Mouse (Mus musculus) neural tube, embryonic 15.5 days (tissue): ENCODE results near the gene Gprin3. TPM values are rescaled to one million over a fixed set of nuclear protein-coding genes. Genes with fewer than 3 reads are reported as not detected.
"Not testable (repeated sequence)": the region's sequence is repeated elsewhere in the genome, so short reads cannot be mapped to it uniquely, and the experiment has no call there.

Source experiments
- ATAC-seq: fragments of 200-750 bp; cut with Nextera tagmentation; 2 replicates; pipeline ENCODE4 v1.8.0; 2017; ENCODE audit warnings: mild to moderate bottlenecking, moderate TSS enrichment, moderate library complexity; ENCODE audit not compliant: low FRiP score
- H3K27ac ChIP-seq: fragments of 300-500 bp; sonication (generic); replicated peaks from 2 replicates; pipeline ENCODE4 v1.5.1; 2015; ENCODE audit warnings: mild to moderate bottlenecking, inconsistent platforms
- H3K27me3 ChIP-seq: fragments of 300-500 bp; sonication (generic); replicated peaks from 2 replicates; pipeline ENCODE4 v1.6.1; 2015; ENCODE audit warnings: inconsistent platforms
- H3K36me3 ChIP-seq: fragments of 300-500 bp; sonication (generic); 2 replicates; pipeline ENCODE4 v1.6.1; 2015; ENCODE audit warnings: inconsistent platforms
- H3K4me1 ChIP-seq: fragments of 300-500 bp; sonication (generic); 2 replicates; pipeline ENCODE4 v1.6.1; 2015; ENCODE audit warnings: inconsistent platforms
- H3K4me2 ChIP-seq: fragments of 300-500 bp; sonication (generic); 2 replicates; pipeline ENCODE4 v1.6.1; 2015; ENCODE audit warnings: inconsistent platforms, mild to moderate bottlenecking, moderate library complexity
- H3K4me3 ChIP-seq: fragments of 300-500 bp; sonication (generic); replicated peaks from 2 replicates; pipeline ENCODE4 v1.5.1; 2015; ENCODE audit warnings: mild to moderate bottlenecking, inconsistent platforms
- H3K9ac ChIP-seq: fragments of 300-500 bp; sonication (generic); replicated peaks from 2 replicates; pipeline ENCODE4 v1.6.1; 2015; ENCODE audit warnings: mild to moderate bottlenecking, inconsistent platforms
- H3K9me3 ChIP-seq: fragments of 300-500 bp; sonication (generic); replicated peaks from 2 replicates; pipeline ENCODE4 v1.6.1; 2016; ENCODE audit warnings: inconsistent platforms
- WGBS: fragments of 180-500 bp; shearing (Covaris S2); methylation state at CpG from one replicate; pipeline ENCODE4 v1.1.7; 2015; ENCODE audit warnings: mixed read lengths; 5-methylcytosine and 5-hydroxymethylcytosine counted together
- polyA plus RNA-seq: library from polyadenylated mRNA; unstranded; fragments of >200 nt; fragmentation: Nextera tagmentation; extraction: Ambion mirVana; gene quantifications from 2 replicates; pipeline ENCODE4 v1.2.1, GENCODE M21; 2015

Gprin3 gene
- polyA plus RNA-seq, 1 experiment from 2014 or later: 9.2 TPM

- 70% methylated on average over 1 of the region's 1 CpGs for WGBS
- H3K9ac ChIP-seq: no peak overlapping the region
- H3K4me2 ChIP-seq: no peak overlapping the region
- H3K36me3 ChIP-seq: no peaks in the 10 kb centered on the region
- H3K27me3 ChIP-seq: no peaks in the 10 kb centered on the region
- H3K4me1 ChIP-seq: no peaks in the 10 kb centered on the region
- no peak for ATAC-seq
- H3K27ac ChIP-seq: no peak overlapping the region
- H3K4me3 ChIP-seq: no peak overlapping the region
- no peaks in the 10 kb centered on the region for H3K9me3 ChIP-seq
Observed at GRCm38 (mm10) chr6:59328297-59328696, 97.8 kb downstream of the Gprin3 start.

DNA sequence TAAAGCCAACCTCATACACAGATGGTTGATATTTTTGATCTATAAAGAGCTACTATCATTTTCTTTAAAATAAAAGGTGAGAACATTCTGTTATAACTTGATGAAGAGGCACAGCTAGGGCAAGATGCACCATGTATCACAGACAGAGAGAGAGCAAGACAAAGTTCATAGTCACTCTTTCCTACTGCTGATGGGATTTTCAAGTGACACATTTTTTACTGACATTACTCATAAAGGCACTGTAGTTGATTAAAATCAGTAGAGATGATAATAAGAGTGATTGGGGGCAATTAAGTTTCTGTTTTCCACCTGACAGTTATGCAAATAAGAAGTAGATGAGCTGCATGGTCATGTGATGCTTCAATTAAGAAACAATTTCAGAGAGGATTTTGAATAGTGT lies 110.2 kb downstream of the Gprin3 start:
- ATAC-seq: no peak
- no peak overlapping the region for H3K4me2 ChIP-seq

GRCm38 (mm10) chr6:59315090-59315489 lies 111.0 kb downstream of the Gprin3 start:
- Histone ChIP-seq H3K9ac (no peak overlapping the region), H3K9me3 (no peaks in the 10 kb centered on the region), H3K27ac (no peak overlapping the region), H3K36me3 (no peaks in the 10 kb centered on the region), H3K27me3 (no peaks in the 10 kb centered on the region), H3K4me3 (no peak overlapping the region), H3K4me1 (no peaks in the 10 kb centered on the region), H3K4me2 (no peak overlapping the region)
- ATAC-seq: no peak

More for the DNA sequence above, 110.2 kb downstream of the Gprin3 start:
- Histone ChIP-seq H3K27me3 (no peaks in the 10 kb centered on the region), H3K36me3 (no peaks in the 10 kb centered on the region), H3K4me1 (no peaks in the 10 kb centered on the region), H3K27ac (no peak overlapping the region), H3K9me3 (no peaks in the 10 kb centered on the region), H3K4me3 (no peak overlapping the region), H3K9ac (no peak overlapping the region)

DNA sequence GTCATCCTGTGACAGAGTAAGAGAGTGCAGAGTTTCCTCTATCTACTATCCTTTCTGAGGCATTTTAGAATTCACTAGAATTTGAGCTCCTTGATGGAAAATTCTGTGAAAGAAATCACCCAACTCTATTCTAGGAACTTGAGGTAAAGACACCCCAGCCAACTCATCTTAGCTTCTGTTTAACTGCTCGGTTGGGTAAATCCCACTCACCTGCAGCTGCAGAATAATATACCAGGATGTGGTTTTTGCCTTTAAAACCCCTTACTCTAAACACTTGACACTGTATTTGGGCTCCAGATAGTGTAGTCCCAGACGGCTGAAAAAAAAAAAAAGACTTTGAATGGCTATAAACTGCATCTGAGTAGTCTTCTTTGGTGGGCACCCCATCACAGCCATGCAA lies 112.9 kb downstream of the Gprin3 start:
- no peak overlapping the region for H3K4me3 ChIP-seq
- H3K27me3 ChIP-seq: no peaks in the 10 kb centered on the region
- no peak for ATAC-seq
- no peaks in the 10 kb centered on the region for H3K4me1 ChIP-seq
- no peak overlapping the region for H3K9ac ChIP-seq
- H3K27ac ChIP-seq: no peak overlapping the region
- no peak overlapping the region for H3K4me2 ChIP-seq
- 75% methylated on average over 2 of the region's 2 CpGs for WGBS
- H3K36me3 ChIP-seq: no peaks in the 10 kb centered on the region
- H3K9me3 ChIP-seq: no peaks in the 10 kb centered on the region

GRCm38 (mm10) chr6:59311241-59311640 lies 114.9 kb downstream of the Gprin3 start:
- Histone ChIP-seq H3K9ac (no peak overlapping the region), H3K4me2 (no peak overlapping the region), H3K27ac (no peak overlapping the region), H3K36me3 (no peaks in the 10 kb centered on the region), H3K4me1 (no peaks in the 10 kb centered on the region), H3K27me3 (no peaks in the 10 kb centered on the region), H3K9me3 (no peaks in the 10 kb centered on the region), H3K4me3 (no peak overlapping the region)
- WGBS: 98% methylated on average over 2 of the region's 2 CpGs
- ATAC-seq: no peak

GRCm38 (mm10) chr6:59304235-59304942 lies 121.7 kb downstream of the Gprin3 start:
- not testable (repeated sequence) for H3K9ac ChIP-seq, ATAC-seq, H3K27ac ChIP-seq, H3K4me1 ChIP-seq, H3K4me2 ChIP-seq, H3K4me3 ChIP-seq, H3K36me3 ChIP-seq, H3K9me3 ChIP-seq, H3K27me3 ChIP-seq
- WGBS: 89% methylated on average over 2 of the region's 2 CpGs

- Histone ChIP-seq H3K4me2 (no peak overlapping the region), H3K27ac (no peak overlapping the region), H3K4me3 (no peak overlapping the region), H3K4me1 (no peaks in the 10 kb centered on the region), H3K36me3 (no peaks in the 10 kb centered on the region), H3K9me3 (no peaks in the 10 kb centered on the region), H3K27me3 (no peaks in the 10 kb centered on the region), H3K9ac (no peak overlapping the region)
- 94% methylated on average over 1 of the region's 1 CpGs for whole genome bisulfite sequencing
- no peak for ATAC-seq
Observed at GRCm38 (mm10) chr6:59303031-59303430, 123.1 kb downstream of the Gprin3 start.

Other genes starting within 250 kb of the Gprin3 start
- 11.3 and 11.4 TPM in 2 replicates for gene Tigd2, start 217.4 kb downstream of the Gprin3 start, polyA plus RNA-seq